Mouse (Mus musculus) stomach, postnatal 0 days (tissue): ENCODE measurements around the gene Prdm15. TPM values are rescaled to one million over a fixed set of nuclear protein-coding genes. Genes with fewer than 3 reads are reported as not detected.

Experiments
- ATAC-seq: fragments of 200-750 bp; cut with Nextera tagmentation; 2 replicates; pipeline ENCODE4 v1.8.0; 2017; ENCODE audit not compliant: low FRiP score, low TSS enrichment
- DNase-seq: peaks from one replicate; pipeline ENCODE4 v3.0.0-alpha.2; 2016; ENCODE audit warnings: low spot score
- H3K27ac ChIP-seq: fragments of 300-500 bp; sonication (generic); replicated peaks from 2 replicates; pipeline ENCODE4 v1.5.1; 2014; ENCODE audit warnings: mild to moderate bottlenecking, control low read depth
- H3K27me3 ChIP-seq: fragments of 300-500 bp; sonication (generic); 2 replicates; pipeline ENCODE4 v1.6.1; 2014; ENCODE audit warnings: low read length; ENCODE audit not compliant: control insufficient read depth, insufficient read depth
- H3K36me3 ChIP-seq: fragments of 300-500 bp; sonication (generic); 2 replicates; pipeline ENCODE4 v1.6.1; 2014; ENCODE audit warnings: low read length, mixed read lengths; ENCODE audit not compliant: control insufficient read depth, insufficient read depth
- H3K4me1 ChIP-seq: fragments of 300-500 bp; sonication (generic); replicated peaks from 2 replicates; pipeline ENCODE4 v1.6.1; 2014; ENCODE audit warnings: antibody characterized with exemption; ENCODE audit not compliant: control insufficient read depth, insufficient read depth
- H3K4me2 ChIP-seq: fragments of 300-500 bp; sonication (generic); replicated peaks from 2 replicates; pipeline ENCODE4 v1.6.1; 2014; ENCODE audit warnings: low read depth, mild to moderate bottlenecking, control low read depth, moderate library complexity
- H3K4me3 ChIP-seq: fragments of 300-500 bp; sonication (generic); 2 replicates; pipeline ENCODE4 v1.5.1; 2014; ENCODE audit warnings: low read depth, low read length, control low read depth
- H3K9ac ChIP-seq: fragments of 300-500 bp; sonication (generic); 2 replicates; pipeline ENCODE4 v1.6.1; 2014; ENCODE audit warnings: mild to moderate bottlenecking, low read length, control low read depth, mixed read lengths
- H3K9me3 ChIP-seq: fragments of 300-500 bp; sonication (generic); 2 replicates; pipeline ENCODE4 v1.6.1; 2016; ENCODE audit warnings: low read length; ENCODE audit not compliant: control insufficient read depth
- CTCF ChIP-seq: IDR thresholded peaks from 2 replicates; pipeline ENCODE4 v1.5.1; 2016; ENCODE audit warnings: antibody characterized with exemption, low read depth, mild to moderate bottlenecking, moderate library complexity
- EP300 ChIP-seq: optimal IDR thresholded peaks from 2 replicates; pipeline ENCODE3; 2016; ENCODE audit warnings: antibody characterized with exemption
- WGBS: fragments of 180-500 bp; shearing (Covaris S2); extraction: QIAGEN DNeasy Blood & Tissue Kit; methylation state at CpG from one replicate; pipeline ENCODE4 v1.1.7; 2014; 5-methylcytosine and 5-hydroxymethylcytosine counted together
- polyA plus RNA-seq: library from polyadenylated mRNA; unstranded; fragments of >200 nt; fragmentation: Nextera tagmentation; extraction: Ambion mirVana; gene quantifications from 2 replicates; pipeline ENCODE4 v1.2.1, GENCODE M21; 2015

Prdm15 gene
- polyA plus RNA-seq, 1 experiment from 2014 or later = 2.2 TPM

GRCm38 (mm10) chr16:97877502-97877901 is 25.9 kb upstream of the Prdm15 start:
- Histone ChIP-seq H3K27ac (no peak overlapping the region), H3K9ac (no peak overlapping the region), H3K4me3 (no peak overlapping the region), H3K36me3 (peaks cover 10% of the 10 kb centered on the region), H3K27me3 (no peaks in the 10 kb centered on the region), H3K4me1 (no peaks in the 10 kb centered on the region), H3K4me2 (no peak overlapping the region), H3K9me3 (no peaks in the 10 kb centered on the region)
- 82% methylated on average over 3 of the region's 3 CpGs for WGBS
- no peak for DNase-seq
- no peak for ATAC-seq
- TF ChIP-seq CTCF (no peak), EP300 (no peak)

GRCm38 (mm10) chr16:97875101-97875500 is 23.5 kb upstream of the Prdm15 start:
- H3K4me2 ChIP-seq = no peak overlapping the region
- no peak overlapping the region for H3K4me3 ChIP-seq
- DNase-seq = no peak
- no peaks in the 10 kb centered on the region for H3K27me3 ChIP-seq
- no peak overlapping the region for H3K27ac ChIP-seq
- no peak for ATAC-seq
- no peaks in the 10 kb centered on the region for H3K4me1 ChIP-seq
- WGBS = 91% methylated on average over 4 of the region's 4 CpGs
- TF ChIP-seq EP300 (no peak), CTCF (no peak)
- no peaks in the 10 kb centered on the region for H3K9me3 ChIP-seq
- peaks cover 13% of the 10 kb centered on the region for H3K36me3 ChIP-seq
- H3K9ac ChIP-seq = no peak overlapping the region

- H3K27ac ChIP-seq = no peak overlapping the region
- no peaks in the 10 kb centered on the region for H3K27me3 ChIP-seq
- ATAC-seq (no peak), DNase-seq (no peak)
- peaks cover 17% of the 10 kb centered on the region for H3K36me3 ChIP-seq
- WGBS = 63% methylated on average over 1 of the region's 1 CpGs
- no peaks in the 10 kb centered on the region for H3K9me3 ChIP-seq
- H3K9ac ChIP-seq = no peak overlapping the region
- TF ChIP-seq CTCF (no peak), EP300 (no peak)
- no peaks in the 10 kb centered on the region for H3K4me1 ChIP-seq
- no peak overlapping the region for H3K4me2 ChIP-seq
- no peak overlapping the region for H3K4me3 ChIP-seq
Measured at GRCm38 (mm10) chr16:97874376-97874775, 22.7 kb upstream of the Prdm15 start.

GRCm38 (mm10) chr16:97872657-97873056 is 21.0 kb upstream of the Prdm15 start:
- TF ChIP-seq EP300 (no peak), CTCF (no peak)
- no peaks in the 10 kb centered on the region for H3K27me3 ChIP-seq
- no peak overlapping the region for H3K9ac ChIP-seq
- ATAC-seq = no peak
- H3K4me3 ChIP-seq = no peak overlapping the region
- no peaks in the 10 kb centered on the region for H3K9me3 ChIP-seq
- H3K36me3 ChIP-seq = peaks cover 20% of the 10 kb centered on the region
- H3K4me2 ChIP-seq = no peak overlapping the region
- no peak for DNase-seq
- no peaks in the 10 kb centered on the region for H3K4me1 ChIP-seq
- no peak overlapping the region for H3K27ac ChIP-seq
- 67% methylated on average over 5 of the region's 5 CpGs for WGBS

- no peaks in the 10 kb centered on the region for H3K9me3 ChIP-seq
- no peak overlapping the region for H3K4me2 ChIP-seq
- no peaks in the 10 kb centered on the region for H3K27me3 ChIP-seq
- no peak overlapping the region for H3K27ac ChIP-seq
- ATAC-seq (no peak), DNase-seq (no peak)
- no peaks in the 10 kb centered on the region for H3K4me1 ChIP-seq
- TF ChIP-seq EP300 = no peak
- TF ChIP-seq CTCF = no peak
- WGBS = 64% methylated on average over 6 of the region's 6 CpGs
- no peak overlapping the region for H3K9ac ChIP-seq
- peaks cover 12% of the 10 kb centered on the region; the same call in 1 of the 2 replicates for H3K36me3 ChIP-seq
- H3K4me3 ChIP-seq = no peak overlapping the region
Measured at GRCm38 (mm10) chr16:97869193-97870102, 17.8 kb upstream of the Prdm15 start.

- Histone ChIP-seq H3K36me3 (peaks cover 14% of the 10 kb centered on the region; the same call in 1 of the 2 replicates), H3K27ac (no peak overlapping the region), H3K4me2 (no peak overlapping the region), H3K4me1 (no peaks in the 10 kb centered on the region), H3K9me3 (no peaks in the 10 kb centered on the region), H3K4me3 (no peak overlapping the region), H3K27me3 (no peaks in the 10 kb centered on the region), H3K9ac (no peak overlapping the region)
- 79% methylated on average over 3 of the region's 3 CpGs for WGBS
- DNase-seq = no peak
- TF ChIP-seq CTCF (no peak), EP300 (no peak)
- ATAC-seq = no peak
Measured at GRCm38 (mm10) chr16:97863932-97864467, 12.3 kb upstream of the Prdm15 start.
